21 mouse cellular contexts compared by ENCODE assay signal in the genomic region with DNA sequence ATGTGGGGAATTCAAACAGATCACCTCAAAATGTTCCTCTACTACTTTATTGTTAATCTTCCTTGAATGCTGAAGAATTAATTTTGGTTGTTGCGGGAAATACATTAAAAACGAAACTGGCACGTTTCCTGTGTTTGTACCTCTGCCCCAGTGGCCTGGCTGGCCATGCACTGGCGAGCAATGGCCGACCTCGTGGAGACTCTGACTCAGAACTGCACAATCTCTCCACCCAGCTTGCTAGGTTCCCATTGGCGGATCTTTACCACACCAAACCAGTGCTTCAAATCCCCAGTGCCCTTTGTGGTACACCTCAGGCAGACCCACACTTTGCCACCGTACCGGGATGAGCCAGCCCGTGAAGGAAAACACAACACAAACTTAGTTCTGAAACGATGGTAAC.
DNase-seq lines count a peak whose midpoint lies in the region; TF ChIP-seq lines count a peak whose summit lies in the region.
"Had no signal": no experiment of that assay in that cellular context is flagged by ENCODE, and none has a peak within 500 bp of the region (broad histone marks: within the 10 kb centered on the region; RNA-seq: fewer than 3 reads in every experiment).

No protein-coding gene starts in this region.

- H3K79me2 ChIP-seq in myocyte (ENCODE audit: control insufficient read depth, insufficient read depth): no peaks in the 10 kb centered on the region

- TF ChIP-seq POLR2A in myocyte (IDR thresholded peaks at IDR 0.05; ENCODE audit: insufficient read length, low read depth): no peak

- no peak overlapping the region for H3ac ChIP-seq in myocyte (ENCODE audit: control insufficient read depth, insufficient read length)

- DNase-seq in 3T3-L1 (ENCODE audit: low read depth, low spot score): peak; percentile 4
- DNase-seq in CD4-positive helper T cell, adult 2 months (ENCODE audit: low read depth, low spot score): peak; percentile 33
- peak; percentile 17 for DNase-seq in NIH3T3 (ENCODE audit: low read depth)
- no peak for DNase-seq in cerebellum, postnatal 25 days
- no peak for DNase-seq in gastrocnemius, adult 18-20 months (ENCODE audit: low spot score)
- DNase-seq in cerebellum, adult 8-10 months: no peak
- no peak for DNase-seq in layer of hippocampus, adult 8-10 months (ENCODE audit: low spot score in 2 of 2)
- DNase-seq: adrenal gland, adult 8-10 months; adrenal gland, postnatal 14 days; adrenal gland, postnatal 36 days; cerebellum, adult 11-12 months; cerebellum, adult 2 months; cerebellum, adult 9-11 months; cerebellum, postnatal 14 days; forebrain, postnatal 0 days had no signal

- H3K36me3 ChIP-seq in myocyte (ENCODE audit: control insufficient read depth, insufficient read depth): no peaks in the 10 kb centered on the region
- H3K36me3 ChIP-seq: embryonic facial prominence, embryonic 10.5 days; embryonic facial prominence, embryonic 12.5 days; forebrain, embryonic 15.5 days; G1E had no signal

- no peak overlapping the region for H3K4me3 ChIP-seq in myocyte
- H3K4me3 ChIP-seq: embryonic facial prominence, embryonic 10.5 days; embryonic facial prominence, embryonic 12.5 days; forebrain, embryonic 13.5 days; forebrain, embryonic 15.5 days had no signal

- peak overlapping the region; percentile 40 for H3K4me2 ChIP-seq in myocyte (ENCODE audit: low read depth)
- H3K4me2 ChIP-seq: embryonic facial prominence, embryonic 12.5 days; forebrain, embryonic 13.5 days; forebrain, embryonic 15.5 days had no signal

- H3K27me3 ChIP-seq in myocyte (ENCODE audit: control insufficient read depth, insufficient read depth, insufficient read length): no peaks in the 10 kb centered on the region
- H3K27me3 ChIP-seq: embryonic facial prominence, embryonic 12.5 days; forebrain, embryonic 13.5 days; forebrain, embryonic 15.5 days had no signal

TF ChIP-seq in myocyte, 11 proteins besides CTCF, POLR2A, EP300 and RAD21:
- no peak for TF ChIP-seq USF1 (IDR thresholded peaks at IDR 0.05; ENCODE audit: low read depth)
- no peak for TF ChIP-seq POLR2AphosphoS2 (IDR thresholded peaks at IDR 0.05; ENCODE audit: insufficient read length, low read depth)
- no peak for TF ChIP-seq REST (IDR thresholded peaks at IDR 0.05; ENCODE audit: insufficient read depth, insufficient read length)
- TF ChIP-seq SRF (IDR thresholded peaks at IDR 0.05; ENCODE audit: control insufficient read depth, insufficient read length, low read depth): no peak
- no peak for TF ChIP-seq MAX (IDR thresholded peaks at IDR 0.05; ENCODE audit: low read depth)
- TF ChIP-seq E2F4 (IDR thresholded peaks at IDR 0.05; ENCODE audit: insufficient read depth): no peak
- TF ChIP-seq MYOD1 (IDR thresholded peaks at IDR 0.05; ENCODE audit: control insufficient read depth in 1 of 3, insufficient read length in 2 of 3, low read depth in 2 of 3): no peak
- no peak for TF ChIP-seq CEBPB (IDR thresholded peaks at IDR 0.05; ENCODE audit: insufficient read depth, poor library complexity, severe bottlenecking)
- TF ChIP-seq MYOG (IDR thresholded peaks at IDR 0.05; ENCODE audit: control insufficient read depth in 1 of 3, insufficient read depth in 1 of 3, insufficient read length in 2 of 3, low read depth in 2 of 3): no peak
- no peak for TF ChIP-seq TCF12 (IDR thresholded peaks at IDR 0.05; ENCODE audit: insufficient read depth, poor library complexity, severe bottlenecking)
- TF ChIP-seq TCF3 (IDR thresholded peaks at IDR 0.05; ENCODE audit: insufficient read length, low read depth): no peak

Comparison
In these comparisons a context has a peak if more than half of its experiments do, and no peak if none do; other contexts are left out.
1. DNase-seq: peak in 3T3-L1 (single experiment), CD4-positive helper T cell, adult 2 months (single experiment) and NIH3T3 (single experiment); none in cerebellum, postnatal 25 days (0 of 2), gastrocnemius, adult 18-20 months (single experiment), cerebellum, adult 8-10 months (single experiment) and layer of hippocampus, adult 8-10 months (0 of 2).